Mouse (Mus musculus) right cerebral cortex, adult 2 months (tissue): Measurements from ENCODE around the gene Fahd1.

Experiments
- DNase-seq, 2 experiments: peaks; one replicate each; pipeline ENCODE4 v3.0.0; 2021 to 2022; ENCODE audit warnings: low spot score in 2 of 2

The Fahd1 gene

DNA sequence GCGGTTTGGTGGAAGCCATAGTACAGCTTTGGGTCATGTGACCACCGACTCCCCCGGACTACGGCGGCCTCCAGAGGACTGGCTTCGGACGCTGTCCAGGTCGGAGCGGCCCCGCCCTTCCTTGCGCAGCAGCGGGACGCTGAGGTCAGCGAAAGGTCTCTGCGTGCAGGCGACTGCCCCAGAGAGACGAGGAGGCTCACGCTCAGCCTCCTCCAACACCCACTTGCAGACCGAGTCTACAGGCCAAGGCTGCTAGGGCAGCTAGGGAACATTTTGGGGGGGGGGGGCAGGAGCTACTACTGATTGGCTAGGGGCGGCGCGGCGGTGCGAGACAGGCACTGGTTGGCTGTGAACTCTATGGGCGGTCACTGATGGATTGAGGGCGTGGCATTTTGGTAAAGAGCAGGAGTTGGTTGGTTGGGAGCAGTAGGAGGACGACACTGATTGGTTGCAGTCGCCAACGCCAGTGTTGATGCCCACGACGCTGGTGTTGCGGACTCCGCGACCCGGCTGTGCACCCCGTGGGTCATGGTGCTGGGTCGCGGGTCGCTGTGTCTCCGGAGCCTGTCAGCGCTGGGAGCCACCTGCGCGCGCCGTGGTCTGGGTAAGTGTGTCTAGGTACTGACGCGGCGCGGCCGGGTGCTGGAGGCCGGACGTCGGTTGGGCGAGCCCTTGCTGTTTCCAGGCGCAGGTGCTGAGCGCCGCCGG, at the start of gene Fahd1:
Fahd1 (minus strand) TSS at position 300 of the 708 bp plus-strand sequence.
- DNase-seq = peak; percentile 95 to 98

DNA sequence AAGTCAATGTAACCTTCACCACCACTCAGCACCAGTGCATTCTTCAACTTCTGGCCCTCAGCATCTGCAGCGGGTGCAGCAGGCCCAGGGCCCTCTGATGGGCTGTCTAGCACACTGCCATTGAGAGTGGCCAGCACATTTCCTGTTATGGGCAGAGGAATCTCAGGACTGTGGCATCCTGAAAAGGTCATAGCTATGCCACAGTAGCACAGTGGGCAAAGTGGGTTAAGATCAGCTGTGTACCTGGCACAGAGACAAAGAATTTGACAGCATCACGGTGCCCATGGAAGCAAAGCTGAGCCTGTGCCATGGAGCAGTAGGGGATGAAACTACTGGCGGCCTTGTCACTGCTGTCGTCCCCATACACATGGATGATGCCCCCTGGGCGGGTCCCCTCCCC, 49.0 kb upstream of the Fahd1 start:
- DNase-seq = no peak

DNA sequence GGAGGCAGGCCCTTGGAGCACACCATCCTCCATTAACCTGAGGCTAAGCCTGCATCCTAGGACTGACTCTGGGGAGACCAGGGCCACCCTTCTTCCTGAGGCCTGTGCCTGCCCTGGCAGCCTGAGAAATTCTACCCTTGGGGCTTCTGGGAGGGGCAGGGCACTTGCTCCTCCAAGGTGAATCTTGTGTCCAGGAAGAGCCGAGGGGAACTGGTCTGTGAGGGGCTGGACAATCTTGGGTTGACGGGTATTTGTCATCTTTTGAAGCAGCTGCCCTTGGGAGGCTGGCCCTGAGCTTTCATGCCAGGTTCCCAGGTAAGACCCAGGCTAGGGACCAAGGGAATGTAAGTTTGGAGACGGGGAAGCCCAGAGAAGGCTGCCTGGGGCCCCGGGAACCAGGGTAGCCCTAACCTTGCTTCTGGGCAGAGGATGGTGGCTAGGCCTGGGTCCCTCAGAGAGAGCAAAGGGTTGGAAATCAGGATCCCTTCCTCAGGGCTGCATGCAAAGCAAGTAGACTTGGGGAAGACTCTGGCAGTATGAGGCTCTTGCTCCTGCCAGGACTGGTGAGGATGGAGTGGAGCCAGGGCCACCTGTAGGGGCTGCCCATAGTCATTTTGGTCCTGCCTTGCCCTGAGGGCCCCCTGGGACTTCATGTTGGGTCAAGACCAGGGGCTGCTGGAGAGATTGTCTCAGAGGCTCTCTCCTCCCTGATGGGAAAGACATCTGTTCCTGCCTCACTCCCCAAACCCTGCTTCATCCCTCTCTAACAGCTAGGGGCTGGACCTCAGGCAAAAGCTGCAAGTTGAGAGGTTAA, 48.1 kb upstream of the Fahd1 start:
- DNase-seq = no peak

GRCm38 (mm10) chr17:24897600-24897999, 47.4 kb upstream of the Fahd1 start:
- DNase-seq = no peak

DNA sequence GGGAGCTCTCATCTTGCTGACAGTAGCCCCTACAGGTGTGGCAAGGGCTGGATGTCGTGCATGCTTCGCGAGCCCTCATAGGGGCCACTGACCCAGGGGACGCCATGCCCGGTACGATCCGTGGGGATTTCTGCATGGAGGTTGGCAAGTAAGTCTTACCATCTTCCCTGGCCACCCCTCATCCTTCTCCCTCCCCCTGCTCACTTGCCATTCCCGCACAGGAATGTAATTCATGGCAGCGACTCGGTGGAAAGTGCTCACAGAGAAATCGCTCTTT, 46.8 kb upstream of the Fahd1 start:
- DNase-seq = no peak

DNA sequence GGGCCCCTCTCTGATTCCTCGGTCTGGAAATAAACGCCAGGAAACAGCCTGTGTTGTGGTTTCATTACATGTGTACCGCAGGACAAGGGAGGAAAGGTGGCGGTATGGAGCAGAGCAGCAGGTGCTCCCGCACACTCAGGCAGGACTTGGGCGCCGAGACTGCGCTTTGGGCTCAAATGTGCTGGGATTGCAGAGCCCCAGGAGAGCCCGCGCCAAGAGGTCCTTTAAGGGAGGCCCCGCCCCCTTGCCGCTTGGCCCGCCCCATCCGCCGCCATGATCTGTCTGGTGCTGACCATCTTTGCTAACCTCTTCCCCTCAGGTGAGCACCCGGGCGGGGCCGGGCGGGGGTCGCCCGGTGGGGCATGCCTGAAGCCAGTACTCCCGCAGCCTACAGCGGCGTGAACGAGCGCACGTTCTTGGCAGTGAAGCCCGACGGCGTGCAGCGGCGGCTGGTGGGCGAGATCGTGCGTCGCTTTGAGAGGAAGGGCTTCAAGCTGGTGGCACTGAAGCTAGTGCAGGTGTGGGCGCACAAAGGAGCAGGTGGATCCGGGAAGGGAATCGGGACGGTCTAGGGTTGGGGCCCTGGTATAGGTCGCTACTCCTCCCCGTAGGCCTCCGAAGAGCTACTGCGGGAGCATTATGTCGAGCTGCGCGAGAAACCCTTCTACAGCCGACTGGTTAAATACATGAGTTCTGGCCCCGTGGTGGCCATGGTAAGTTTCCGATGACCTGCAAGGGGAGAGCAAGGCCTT, 46.3 kb upstream of the Fahd1 start, which contains the start of gene Nme3:
Nme3 (plus strand) TSS at position 260 of the 752 bp plus-strand sequence.
- DNase-seq = peak; percentile 70 to 77

GRCm38 (mm10) chr17:24895571-24896240, 45.5 kb upstream of the Fahd1 start:
- DNase-seq = no peak

GRCm38 (mm10) chr17:24894995-24895547, 44.9 kb upstream of the Fahd1 start, which contains the start of the genes Eme2 and Mrps34:
Gene Eme2, minus strand, starts transcription at chr17:24895087.
Gene Mrps34, plus strand, starts transcription at chr17:24895116.
- peak; percentile 85 to 90 for DNase-seq

DNA sequence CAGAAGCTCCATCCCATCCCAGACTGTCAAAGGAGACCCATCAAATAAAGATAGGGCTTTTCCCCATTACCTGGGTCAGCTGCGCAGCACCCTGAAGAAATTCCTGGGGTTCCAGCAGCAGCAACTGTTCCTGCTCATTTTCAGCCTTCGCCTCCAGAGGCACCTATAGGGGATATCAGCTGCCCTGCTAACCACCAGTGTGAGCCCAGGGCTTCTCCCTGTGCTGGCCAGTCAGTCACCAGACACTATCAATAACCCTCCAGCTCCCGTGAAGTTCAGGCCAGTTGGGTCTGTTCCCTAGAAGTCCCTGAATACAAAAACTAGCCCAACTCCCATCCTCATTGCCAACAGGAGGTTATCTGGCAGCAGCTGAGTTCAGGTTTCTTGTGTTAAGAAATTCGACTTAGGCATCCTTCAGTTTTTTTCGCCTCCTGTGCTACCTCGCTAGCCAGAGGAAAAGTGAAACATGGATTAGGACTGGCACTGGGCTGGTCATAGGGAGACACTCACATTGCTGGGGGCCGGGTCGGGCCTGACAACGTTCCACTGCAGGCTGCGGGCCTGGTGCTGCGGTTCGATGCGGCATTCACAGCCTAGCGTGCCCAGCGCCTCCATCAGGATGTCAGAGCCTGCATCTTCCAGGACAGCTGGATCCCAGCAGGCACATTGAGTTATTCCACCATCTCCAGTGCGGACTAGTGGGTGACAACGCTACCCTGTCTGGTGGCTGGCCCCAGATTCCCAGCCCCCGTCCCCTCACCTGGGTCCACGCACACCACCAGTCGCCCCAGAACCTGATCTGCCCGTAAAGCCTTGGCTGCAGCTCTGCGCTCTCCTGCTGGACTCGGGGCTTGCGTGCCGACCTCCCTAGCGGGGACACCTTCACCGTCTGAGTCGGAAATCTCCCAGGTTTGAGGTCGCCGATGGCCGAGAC, 44.2 kb upstream of the Fahd1 start:
- no peak for DNase-seq

DNA sequence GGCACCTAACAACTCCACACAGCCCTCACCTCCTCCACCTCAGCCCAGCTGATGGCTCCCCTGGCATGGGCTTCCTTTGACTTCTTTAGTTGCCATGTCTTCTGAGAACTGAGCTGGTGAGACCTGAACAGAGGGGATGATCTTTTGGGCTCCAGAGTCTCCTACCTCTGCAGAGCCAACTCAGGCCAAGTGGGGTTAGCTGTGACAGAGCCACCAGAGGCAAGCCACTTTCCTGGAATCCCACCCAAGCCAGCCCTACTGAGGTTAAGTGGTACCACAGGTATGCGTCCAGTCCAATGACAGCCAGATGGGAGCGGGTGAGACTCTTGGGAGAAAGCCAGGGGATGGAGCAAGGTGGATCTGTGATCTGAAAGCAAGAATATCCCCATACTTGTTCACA, 43.1 kb upstream of the Fahd1 start:
- no peak for DNase-seq

- no peak for DNase-seq
These were observed 42.6 kb upstream of the Fahd1 start for GRCm38 (mm10) chr17:24892785-24893184.

- DNase-seq = no peak
These were observed 41.2 kb upstream of the Fahd1 start for GRCm38 (mm10) chr17:24891321-24891720.

DNA sequence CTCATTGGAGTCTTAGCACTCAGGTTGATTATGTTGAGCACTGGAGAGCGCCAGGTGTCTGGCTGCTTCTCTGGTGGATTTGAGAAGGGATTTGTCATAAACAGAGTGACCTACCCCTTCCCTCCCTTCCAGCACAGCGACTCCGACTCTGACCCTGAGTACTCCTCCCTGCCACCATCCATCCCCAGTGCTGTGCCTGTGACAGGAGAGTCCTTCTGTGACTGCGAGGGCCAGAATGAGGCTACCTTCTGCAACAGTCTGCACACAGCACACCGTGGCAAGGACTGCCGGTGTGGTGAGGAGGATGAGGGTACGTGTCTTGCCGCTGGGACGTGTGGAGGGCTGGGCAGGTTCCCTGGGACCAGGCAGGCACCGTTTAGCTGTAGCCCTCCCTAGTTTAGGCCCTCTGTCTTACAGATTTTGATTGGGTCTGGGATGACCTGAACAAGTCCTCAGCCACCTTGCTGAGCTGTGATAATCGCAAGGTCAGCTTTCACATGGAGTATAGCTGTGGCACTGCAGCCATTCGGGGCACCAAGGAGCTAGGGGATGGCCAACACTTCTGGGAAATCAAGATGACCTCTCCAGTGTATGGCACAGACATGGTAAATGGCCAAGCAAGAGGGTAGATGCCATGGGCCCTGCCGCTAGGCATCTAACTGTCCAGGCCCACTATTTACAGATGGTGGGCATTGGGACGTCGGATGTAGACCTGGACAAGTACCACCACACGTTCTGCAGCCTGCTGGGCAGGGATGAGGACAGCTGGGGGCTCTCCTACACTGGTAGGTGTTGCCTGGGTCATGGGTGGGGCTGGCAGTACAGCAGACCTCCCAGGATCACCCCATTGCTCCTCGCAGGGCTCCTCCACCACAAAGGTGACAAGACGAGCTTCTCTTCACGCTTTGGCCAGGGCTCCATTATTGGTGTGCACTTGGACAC, 40.3 kb upstream of the Fahd1 start:
- no peak for DNase-seq

DNA sequence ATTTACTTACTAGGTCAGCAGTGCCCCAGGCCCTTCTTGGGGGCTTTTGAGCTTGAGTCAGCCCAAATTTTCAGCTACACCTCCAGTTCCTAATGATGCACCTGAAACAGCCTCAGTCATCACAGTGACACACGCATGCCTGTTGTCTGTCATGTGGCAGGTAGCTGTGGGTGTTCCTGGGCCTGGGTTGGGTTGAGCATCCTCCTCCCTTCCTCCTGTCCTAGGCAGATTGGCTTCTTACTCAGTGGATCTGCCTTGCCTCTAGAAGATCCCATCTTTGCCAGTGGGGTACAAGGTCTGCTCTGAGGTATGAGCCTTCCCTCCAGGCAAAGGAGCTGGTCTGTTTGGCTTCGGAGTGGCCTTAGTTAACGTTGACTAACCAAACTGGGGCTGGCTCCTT, 38.7 kb upstream of the Fahd1 start:
- no peak for DNase-seq

GRCm38 (mm10) chr17:24887291-24888080, 37.3 kb upstream of the Fahd1 start:
- DNase-seq = no peak

DNA sequence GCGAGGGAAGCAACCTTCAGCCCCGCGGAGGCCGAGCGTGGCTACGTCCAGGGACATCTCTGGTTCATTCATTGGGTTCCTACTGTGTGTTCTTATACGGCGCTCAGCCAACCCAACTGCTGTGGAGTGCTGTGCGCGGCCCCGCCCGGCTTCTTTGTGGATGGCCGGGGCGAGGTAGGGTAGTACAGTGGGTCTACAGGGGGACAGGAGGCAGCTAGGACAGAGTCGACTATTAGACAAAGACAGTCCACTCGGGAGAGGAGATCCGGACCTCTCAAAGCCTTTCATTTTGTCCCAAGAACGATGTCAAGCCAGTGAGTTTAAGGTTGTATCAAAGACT, 36.7 kb upstream of the Fahd1 start:
- peak in 1 of 2 experiments; percentile 57 for DNase-seq

GRCm38 (mm10) chr17:24886134-24886931, 36.2 kb upstream of the Fahd1 start, which contains the start of the genes Nubp2 and Spsb3:
Gene Nubp2, minus strand, starts transcription at chr17:24886349.
Gene Spsb3, plus strand, starts transcription at chr17:24886643.
- peak; percentile 99 to 100 for DNase-seq
